Mouse (Mus musculus) monocyte, adult 5-6 weeks (primary cell): Measurements from ENCODE around the gene Adamts16. TPM values are rescaled to one million over a fixed set of nuclear protein-coding genes. Genes with fewer than 3 reads are reported as not detected.

ENCODE experiments used
- total RNA-seq: library from RNA; stranded (forward); fragments of 200-1000, 200-491, 200-594 nt; gene quantifications from 3 replicates; pipeline ENCODE4 v1.2.3, GENCODE M21; 2017

The Adamts16 gene
- total RNA-seq, 1 experiment from 2014 or later: not detected

Other genes starting within 250 kb of the Adamts16 start
- gene Ice1, start 204.2 kb downstream of the Adamts16 start, total RNA-seq: 34.4 to 51.3 TPM (median 38.3 TPM) in 3 replicates